25 mouse cellular contexts compared by ENCODE assay signal in genomic region chr3:110847222-110847621, GRCm38 (mm10).
DNase-seq lines count a peak whose midpoint lies in the region; ATAC-seq lines count a peak whose summit lies in the region.
"Had no signal": no experiment of that assay in that cellular context is flagged by ENCODE, and none has a peak within 500 bp of the region (broad histone marks: within the 10 kb centered on the region; RNA-seq: fewer than 3 reads in every experiment).

No protein-coding gene starts in this region.

- no peak overlapping the region for H3K27ac ChIP-seq in embryonic facial prominence, embryonic 14.5 days (replicated peaks; ENCODE audit: low read depth, low read length)
- H3K27ac ChIP-seq in embryonic facial prominence, embryonic 10.5 days (replicated peaks): no peak overlapping the region
- no peak overlapping the region for H3K27ac ChIP-seq in intestine, embryonic 15.5 days
- H3K27ac ChIP-seq in liver, embryonic 12.5 days: no peak overlapping the region
- H3K27ac ChIP-seq: embryonic facial prominence, embryonic 13.5 days; forebrain, embryonic 10.5 days; forebrain, embryonic 13.5 days; gastrocnemius, adult 2 months; hindbrain, embryonic 12.5 days; hindbrain, embryonic 15.5 days had no signal

- no peak for ATAC-seq in embryonic facial prominence, embryonic 14.5 days (ENCODE audit: low read depth)
- peak; percentile 98 for ATAC-seq in intestine, embryonic 15.5 days
- ATAC-seq in liver, embryonic 12.5 days: no peak
- ATAC-seq: activated CD4-positive, CD25-positive, alpha-beta regulatory T cell, adult 4 months; forebrain, embryonic 13.5 days; forebrain, embryonic 16.5 days had no signal

- no peaks in the 10 kb centered on the region for H3K36me3 ChIP-seq in embryonic facial prominence, embryonic 14.5 days (ENCODE audit: control insufficient read depth, insufficient read depth, low read length)
- no peaks in the 10 kb centered on the region for H3K36me3 ChIP-seq in embryonic facial prominence, embryonic 10.5 days (replicated peaks)
- H3K36me3 ChIP-seq in intestine, embryonic 15.5 days: no peaks in the 10 kb centered on the region
- no peaks in the 10 kb centered on the region for H3K36me3 ChIP-seq in liver, embryonic 12.5 days
- H3K36me3 ChIP-seq: embryonic facial prominence, embryonic 13.5 days; forebrain, embryonic 10.5 days; hindbrain, embryonic 12.5 days; hindbrain, embryonic 15.5 days had no signal

- H3K9me3 ChIP-seq in embryonic facial prominence, embryonic 14.5 days (ENCODE audit: control insufficient read depth, low read length): no peaks in the 10 kb centered on the region
- H3K9me3 ChIP-seq in embryonic facial prominence, embryonic 10.5 days: no peaks in the 10 kb centered on the region
- no peaks in the 10 kb centered on the region for H3K9me3 ChIP-seq in intestine, embryonic 15.5 days
- H3K9me3 ChIP-seq in liver, embryonic 12.5 days (replicated peaks): no peaks in the 10 kb centered on the region
- H3K9me3 ChIP-seq: embryonic facial prominence, embryonic 13.5 days; forebrain, embryonic 10.5 days; forebrain, embryonic 13.5 days; hindbrain, embryonic 12.5 days; hindbrain, embryonic 15.5 days had no signal

- no peak overlapping the region for H3K9ac ChIP-seq in embryonic facial prominence, embryonic 14.5 days (ENCODE audit: low read depth, low read length)
- H3K9ac ChIP-seq in intestine, embryonic 15.5 days: no peak overlapping the region
- no peak overlapping the region for H3K9ac ChIP-seq in liver, embryonic 12.5 days
- H3K9ac ChIP-seq: embryonic facial prominence, embryonic 13.5 days; forebrain, embryonic 13.5 days; hindbrain, embryonic 12.5 days; hindbrain, embryonic 15.5 days had no signal

- no peak overlapping the region for H3K4me3 ChIP-seq in embryonic facial prominence, embryonic 14.5 days (ENCODE audit: low read depth, low read length)
- H3K4me3 ChIP-seq in embryonic facial prominence, embryonic 10.5 days: no peak overlapping the region
- H3K4me3 ChIP-seq in intestine, embryonic 15.5 days (replicated peaks): no peak overlapping the region
- no peak overlapping the region for H3K4me3 ChIP-seq in liver, embryonic 12.5 days
- H3K4me3 ChIP-seq: embryonic facial prominence, embryonic 13.5 days; forebrain, embryonic 10.5 days; forebrain, embryonic 13.5 days; gastrocnemius, adult 2 months; hindbrain, embryonic 12.5 days; hindbrain, embryonic 15.5 days had no signal

- no peaks in the 10 kb centered on the region for H3K4me1 ChIP-seq in embryonic facial prominence, embryonic 14.5 days (ENCODE audit: control insufficient read depth, insufficient read depth, low read length)
- H3K4me1 ChIP-seq in embryonic facial prominence, embryonic 10.5 days: no peaks in the 10 kb centered on the region
- H3K4me1 ChIP-seq in intestine, embryonic 15.5 days (replicated peaks): no peaks in the 10 kb centered on the region
- no peaks in the 10 kb centered on the region for H3K4me1 ChIP-seq in liver, embryonic 12.5 days
- H3K4me1 ChIP-seq: embryonic facial prominence, embryonic 13.5 days; forebrain, embryonic 10.5 days; forebrain, embryonic 13.5 days; hindbrain, embryonic 12.5 days; hindbrain, embryonic 15.5 days had no signal

- peak; percentile 9 for DNase-seq in embryonic facial prominence, embryonic 14.5 days (ENCODE audit: low spot score)
- no peak for DNase-seq in embryonic facial prominence, embryonic 10.5 days (ENCODE audit: low spot score)
- peak; percentile 1 for DNase-seq in WW6 (ENCODE audit: low read depth, low spot score)
- DNase-seq in urinary bladder, adult 2 months (ENCODE audit: low spot score): no peak
- no peak for DNase-seq in right cerebral cortex, adult 2 months (ENCODE audit: low spot score in 2 of 2)
- DNase-seq in adrenal gland, adult 18-20 months (ENCODE audit: low spot score in 2 of 2): no peak
- DNase-seq: adrenal gland, postnatal 10 days; adrenal gland, postnatal 36 days; cerebellum, adult 18-20 months; cerebellum, adult 9-10 months; cerebellum, postnatal 14 days; gastrocnemius, adult 2 months; gastrocnemius, postnatal 14 days; heart, adult 11 months; kidney, adult 11 months had no signal

- WGBS in embryonic facial prominence, embryonic 14.5 days: 74% methylated on average over 2 of the region's 2 CpGs
- WGBS in embryonic facial prominence, embryonic 10.5 days: 90% methylated on average over 2 of the region's 2 CpGs
- WGBS in intestine, embryonic 15.5 days: 54% methylated on average over 2 of the region's 2 CpGs
- 72% methylated on average over 2 of the region's 2 CpGs for WGBS in liver, embryonic 12.5 days (ENCODE audit: insufficient replicate concordance)

- H3K4me2 ChIP-seq in embryonic facial prominence, embryonic 14.5 days (ENCODE audit: low read depth, low read length): no peak overlapping the region
- H3K4me2 ChIP-seq in intestine, embryonic 15.5 days (replicated peaks): no peak overlapping the region
- H3K4me2 ChIP-seq in liver, embryonic 12.5 days: no peak overlapping the region
- H3K4me2 ChIP-seq: embryonic facial prominence, embryonic 13.5 days; forebrain, embryonic 13.5 days; heart, embryonic 11.5 days; hindbrain, embryonic 12.5 days; hindbrain, embryonic 15.5 days had no signal

- no peaks in the 10 kb centered on the region for H3K27me3 ChIP-seq in embryonic facial prominence, embryonic 14.5 days (replicated peaks; ENCODE audit: control insufficient read depth, insufficient read depth, low read length)
- no peaks in the 10 kb centered on the region for H3K27me3 ChIP-seq in embryonic facial prominence, embryonic 10.5 days (replicated peaks; ENCODE audit: low read depth, poor library complexity, severe bottlenecking)
- no peaks in the 10 kb centered on the region for H3K27me3 ChIP-seq in intestine, embryonic 15.5 days (replicated peaks)
- H3K27me3 ChIP-seq in liver, embryonic 12.5 days (replicated peaks): no peaks in the 10 kb centered on the region
- H3K27me3 ChIP-seq: embryonic facial prominence, embryonic 13.5 days; forebrain, embryonic 13.5 days; hindbrain, embryonic 12.5 days; hindbrain, embryonic 15.5 days had no signal

Comparison
In these comparisons a context has a peak if more than half of its experiments do, and no peak if none do; other contexts are left out.
1. DNase-seq: peak in embryonic facial prominence, embryonic 14.5 days (single experiment) and WW6 (single experiment); none in embryonic facial prominence, embryonic 10.5 days (single experiment), urinary bladder, adult 2 months (single experiment), right cerebral cortex, adult 2 months (0 of 2) and adrenal gland, adult 18-20 months (0 of 2).